Mouse (Mus musculus) intestine, embryonic 15.5 days (tissue): ENCODE measurements at regions not wholly inside any gene's neighbourhood (a gene's known extent, or its start where the extent isn't known, plus 50 kb on each side); places are given as distances from the start of the nearest gene placed in this dataset.

Experiments used
- ATAC-seq: fragments of 200-750 bp; cut with Nextera tagmentation; 2 replicates; pipeline ENCODE4 v1.8.0; 2017; ENCODE audit warnings: moderate TSS enrichment, moderate library complexity
- H3K27ac ChIP-seq: fragments of 300-500 bp; sonication (generic); 2 replicates; pipeline ENCODE4 v1.5.1; 2015; ENCODE audit warnings: mild to moderate bottlenecking, inconsistent platforms
- H3K27me3 ChIP-seq: fragments of 300-500 bp; sonication (generic); replicated peaks from 2 replicates; pipeline ENCODE4 v1.6.1; 2015; ENCODE audit warnings: inconsistent platforms
- H3K36me3 ChIP-seq: fragments of 300-500 bp; sonication (generic); 2 replicates; pipeline ENCODE4 v1.6.1; 2015; ENCODE audit warnings: inconsistent platforms
- H3K4me1 ChIP-seq: fragments of 300-500 bp; sonication (generic); replicated peaks from 2 replicates; pipeline ENCODE4 v1.6.1; 2015; ENCODE audit warnings: inconsistent platforms
- H3K4me2 ChIP-seq: fragments of 300-500 bp; sonication (generic); replicated peaks from 2 replicates; pipeline ENCODE4 v1.6.1; 2015; ENCODE audit warnings: mild to moderate bottlenecking, inconsistent platforms
- H3K4me3 ChIP-seq: fragments of 300-500 bp; sonication (generic); replicated peaks from 2 replicates; pipeline ENCODE4 v1.5.1; 2015; ENCODE audit warnings: inconsistent platforms
- H3K9ac ChIP-seq: fragments of 300-500 bp; sonication (generic); 2 replicates; pipeline ENCODE4 v1.6.1; 2015; ENCODE audit warnings: inconsistent platforms
- H3K9me3 ChIP-seq: fragments of 300-500 bp; sonication (generic); 2 replicates; pipeline ENCODE4 v1.6.1; 2016; ENCODE audit warnings: inconsistent platforms
- WGBS: fragments of 180-500 bp; shearing (Covaris S2); methylation state at CpG from one replicate; pipeline ENCODE4 v1.1.7; 2015; 5-methylcytosine and 5-hydroxymethylcytosine counted together

- H3K9me3 ChIP-seq, result no peaks in the 10 kb centered on the region
- no peaks in the 10 kb centered on the region for H3K36me3 ChIP-seq
- no peak overlapping the region for H3K4me3 ChIP-seq
- no peak overlapping the region for H3K27ac ChIP-seq
- WGBS, result 28% methylated on average over 3 of the region's 3 CpGs
- H3K9ac ChIP-seq, result no peak overlapping the region
- peaks cover 4% of the 10 kb centered on the region; the same call in 1 of the 2 replicates for H3K4me1 ChIP-seq
- peak; percentile 39; the same call in 1 of the 2 replicates for ATAC-seq
- no peaks in the 10 kb centered on the region for H3K27me3 ChIP-seq
- H3K4me2 ChIP-seq, result no peak overlapping the region
Measured at GRCm38 (mm10) chr8:8241755-8242501, 419.1 kb downstream of the Efnb2 start.

- H3K4me1 ChIP-seq, result peaks cover 4% of the 10 kb centered on the region; the same call in 1 of the 2 replicates
- no peaks in the 10 kb centered on the region for H3K9me3 ChIP-seq
- no peaks in the 10 kb centered on the region for H3K27me3 ChIP-seq
- ATAC-seq, result no peak
- 76% methylated on average over 9 of the region's 9 CpGs for WGBS
- no peak overlapping the region for H3K9ac ChIP-seq
- H3K27ac ChIP-seq, result no peak overlapping the region
- no peak overlapping the region for H3K4me3 ChIP-seq
- H3K36me3 ChIP-seq, result no peaks in the 10 kb centered on the region
- no peak overlapping the region for H3K4me2 ChIP-seq
Measured at GRCm38 (mm10) chr8:8241051-8241688, 419.9 kb downstream of the Efnb2 start.

- H3K4me3 ChIP-seq, result no peak overlapping the region
- no peak overlapping the region for H3K9ac ChIP-seq
- no peak overlapping the region for H3K4me2 ChIP-seq
- no peaks in the 10 kb centered on the region for H3K27me3 ChIP-seq
- ATAC-seq, result no peak
- H3K4me1 ChIP-seq, result peaks cover 4% of the 10 kb centered on the region; the same call in 1 of the 2 replicates
- H3K9me3 ChIP-seq, result no peaks in the 10 kb centered on the region
- H3K36me3 ChIP-seq, result no peaks in the 10 kb centered on the region
- H3K27ac ChIP-seq, result no peak overlapping the region
- 76% methylated on average over 12 of the region's 12 CpGs for WGBS
Measured at GRCm38 (mm10) chr8:8239489-8239888, 421.6 kb downstream of the Efnb2 start.

GRCm38 (mm10) chr8:8238051-8238450, 423.0 kb downstream of the Efnb2 start:
- Histone ChIP-seq H3K27me3 (no peaks in the 10 kb centered on the region), H3K9me3 (no peaks in the 10 kb centered on the region), H3K9ac (no peak overlapping the region), H3K27ac (no peak overlapping the region), H3K4me2 (no peak overlapping the region; the same call in 1 of the 2 replicates), H3K36me3 (no peaks in the 10 kb centered on the region), H3K4me1 (peaks cover 4% of the 10 kb centered on the region; the same call in 1 of the 2 replicates), H3K4me3 (no peak overlapping the region)
- WGBS, result 55% methylated on average over 6 of the region's 6 CpGs
- peak; percentile 89 for ATAC-seq

- Histone ChIP-seq H3K9me3 (no peaks in the 10 kb centered on the region), H3K4me3 (no peak overlapping the region), H3K9ac (no peak overlapping the region), H3K4me1 (no peaks in the 10 kb centered on the region), H3K4me2 (no peak overlapping the region), H3K27ac (no peak overlapping the region), H3K27me3 (no peaks in the 10 kb centered on the region), H3K36me3 (no peaks in the 10 kb centered on the region)
- no peak for ATAC-seq
- WGBS, result 78% methylated on average over 3 of the region's 3 CpGs
Measured at GRCm38 (mm10) chr8:8233616-8234015, 427.4 kb downstream of the Efnb2 start.

- Histone ChIP-seq H3K4me1 (no peaks in the 10 kb centered on the region), H3K9ac (no peak overlapping the region), H3K9me3 (no peaks in the 10 kb centered on the region), H3K4me2 (no peak overlapping the region), H3K4me3 (no peak overlapping the region), H3K27ac (no peak overlapping the region), H3K27me3 (no peaks in the 10 kb centered on the region), H3K36me3 (no peaks in the 10 kb centered on the region)
- ATAC-seq, result no peak
- 77% methylated on average over 4 of the region's 4 CpGs for WGBS
Measured at GRCm38 (mm10) chr8:8233156-8233555, 427.9 kb downstream of the Efnb2 start.

GRCm38 (mm10) chr8:8231996-8232632, 428.9 kb downstream of the Efnb2 start:
- no peak overlapping the region for H3K4me2 ChIP-seq
- no peaks in the 10 kb centered on the region for H3K27me3 ChIP-seq
- WGBS, result 84% methylated on average over 13 of the region's 13 CpGs
- H3K36me3 ChIP-seq, result no peaks in the 10 kb centered on the region
- H3K4me1 ChIP-seq, result no peaks in the 10 kb centered on the region
- no peak overlapping the region for H3K27ac ChIP-seq
- no peaks in the 10 kb centered on the region for H3K9me3 ChIP-seq
- no peak overlapping the region for H3K4me3 ChIP-seq
- H3K9ac ChIP-seq, result no peak overlapping the region
- ATAC-seq, result no peak

GRCm38 (mm10) chr8:8231308-8231985, 429.6 kb downstream of the Efnb2 start:
- no peaks in the 10 kb centered on the region for H3K36me3 ChIP-seq
- WGBS, result 77% methylated on average over 6 of the region's 6 CpGs
- H3K9ac ChIP-seq, result no peak overlapping the region
- no peaks in the 10 kb centered on the region for H3K4me1 ChIP-seq
- ATAC-seq, result no peak
- no peak overlapping the region for H3K4me3 ChIP-seq
- no peak overlapping the region for H3K4me2 ChIP-seq
- no peak overlapping the region for H3K27ac ChIP-seq
- no peaks in the 10 kb centered on the region for H3K9me3 ChIP-seq
- H3K27me3 ChIP-seq, result no peaks in the 10 kb centered on the region

- WGBS, result 63% methylated on average over 2 of the region's 2 CpGs
- no peak overlapping the region for H3K4me3 ChIP-seq
- ATAC-seq, result peak; percentile 84
- no peaks in the 10 kb centered on the region for H3K36me3 ChIP-seq
- H3K9me3 ChIP-seq, result no peaks in the 10 kb centered on the region
- no peak overlapping the region for H3K4me2 ChIP-seq
- no peaks in the 10 kb centered on the region for H3K4me1 ChIP-seq
- H3K27ac ChIP-seq, result no peak overlapping the region
- H3K9ac ChIP-seq, result no peak overlapping the region
- H3K27me3 ChIP-seq, result no peaks in the 10 kb centered on the region
Measured at GRCm38 (mm10) chr8:8225994-8226393, 435.0 kb downstream of the Efnb2 start.

- H3K4me2 ChIP-seq, result no peak overlapping the region
- no peak overlapping the region for H3K4me3 ChIP-seq
- H3K9me3 ChIP-seq, result no peaks in the 10 kb centered on the region
- peak; percentile 94 for ATAC-seq
- 55% methylated on average over 2 of the region's 2 CpGs for WGBS
- no peaks in the 10 kb centered on the region for H3K27me3 ChIP-seq
- H3K27ac ChIP-seq, result no peak overlapping the region
- H3K36me3 ChIP-seq, result no peaks in the 10 kb centered on the region
- no peak overlapping the region for H3K9ac ChIP-seq
- no peaks in the 10 kb centered on the region for H3K4me1 ChIP-seq
Measured at GRCm38 (mm10) chr8:8225175-8225830, 435.7 kb downstream of the Efnb2 start.

GRCm38 (mm10) chr8:8220395-8221031, 440.5 kb downstream of the Efnb2 start:
- Histone ChIP-seq H3K9ac (no peak overlapping the region), H3K27ac (no peak overlapping the region), H3K27me3 (no peaks in the 10 kb centered on the region), H3K4me2 (no peak overlapping the region), H3K4me1 (no peaks in the 10 kb centered on the region), H3K4me3 (no peak overlapping the region), H3K9me3 (no peaks in the 10 kb centered on the region), H3K36me3 (no peaks in the 10 kb centered on the region)
- no peak for ATAC-seq
- 77% methylated on average over 14 of the region's 14 CpGs for WGBS
